Mouse (Mus musculus) embryonic facial prominence, embryonic 14.5 days (tissue): Measurements from ENCODE around the gene Gjb5. TPM values are rescaled to one million over a fixed set of nuclear protein-coding genes. Genes with fewer than 3 reads are reported as not detected.

Experiments
- ATAC-seq: fragments of 200-750 bp; cut with Nextera tagmentation; 2 replicates; pipeline ENCODE4 v1.8.0; 2017; ENCODE audit warnings: low read depth, moderate number of reproducible peaks, moderate TSS enrichment
- DNase-seq: peaks from one replicate; pipeline ENCODE4 v3.0.0-alpha.2; 2015; ENCODE audit warnings: low spot score
- H3K27ac ChIP-seq: fragments of 300-500 bp; sonication (generic); replicated peaks from 2 replicates; pipeline ENCODE4 v1.5.1; 2014; ENCODE audit warnings: low read depth, mild to moderate bottlenecking, low read length, moderate library complexity
- H3K27me3 ChIP-seq: fragments of 300-500 bp; sonication (generic); replicated peaks from 2 replicates; pipeline ENCODE4 v1.6.1; 2014; ENCODE audit warnings: low read length; ENCODE audit not compliant: control insufficient read depth, insufficient read depth
- H3K36me3 ChIP-seq: fragments of 300-500 bp; sonication (generic); 2 replicates; pipeline ENCODE4 v1.6.1; 2014; ENCODE audit warnings: low read length, mixed read lengths; ENCODE audit not compliant: control insufficient read depth, insufficient read depth
- H3K4me1 ChIP-seq: fragments of 300-500 bp; sonication (generic); 2 replicates; pipeline ENCODE4 v1.6.1; 2014; ENCODE audit warnings: antibody characterized with exemption, low read length; ENCODE audit not compliant: control insufficient read depth, insufficient read depth
- H3K4me2 ChIP-seq: fragments of 300-500 bp; sonication (generic); 2 replicates; pipeline ENCODE4 v1.6.1; 2014; ENCODE audit warnings: low read depth, mild to moderate bottlenecking, low read length, moderate library complexity, mixed read lengths
- H3K4me3 ChIP-seq: fragments of 300-500 bp; sonication (generic); 2 replicates; pipeline ENCODE4 v1.5.1; 2014; ENCODE audit warnings: low read depth, mild to moderate bottlenecking, low read length
- H3K9ac ChIP-seq: fragments of 300-500 bp; sonication (generic); 2 replicates; pipeline ENCODE4 v1.6.1; 2014; ENCODE audit warnings: low read depth, mild to moderate bottlenecking, low read length, moderate library complexity, mixed read lengths
- H3K9me3 ChIP-seq: fragments of 300-500 bp; sonication (generic); 2 replicates; pipeline ENCODE4 v1.6.1; 2016; ENCODE audit warnings: low read length; ENCODE audit not compliant: control insufficient read depth
- WGBS: fragments of 180-500 bp; shearing (Covaris S2); extraction: QIAGEN DNeasy Blood & Tissue Kit; methylation state at CpG from one replicate; pipeline ENCODE4 v1.1.7; 2014; 5-methylcytosine and 5-hydroxymethylcytosine counted together
- polyA plus RNA-seq: library from polyadenylated mRNA; unstranded; fragments of >200 nt; fragmentation: Nextera tagmentation; extraction: Ambion mirVana; gene quantifications from 2 replicates; pipeline ENCODE4 v1.2.1, GENCODE M21; 2014

The Gjb5 gene
- polyA plus RNA-seq, 1 experiment from 2014 or later = 1.1 TPM

- no peak overlapping the region for H3K4me3 ChIP-seq
- H3K4me2 ChIP-seq = no peak overlapping the region
- no peak overlapping the region for H3K27ac ChIP-seq
- no peak for ATAC-seq
- no peaks in the 10 kb centered on the region for H3K4me1 ChIP-seq
- H3K9me3 ChIP-seq = no peaks in the 10 kb centered on the region
- 79% methylated on average over 3 of the region's 3 CpGs for WGBS
- H3K27me3 ChIP-seq = no peaks in the 10 kb centered on the region
- DNase-seq = no peak
- H3K36me3 ChIP-seq = no peaks in the 10 kb centered on the region
- H3K9ac ChIP-seq = no peak overlapping the region
Measured at GRCm38 (mm10) chr4:127362520-127362919, 4.5 kb upstream of the Gjb5 start.

- Histone ChIP-seq H3K27me3 (no peaks in the 10 kb centered on the region), H3K4me1 (no peaks in the 10 kb centered on the region), H3K4me2 (no peak overlapping the region), H3K9me3 (no peaks in the 10 kb centered on the region), H3K27ac (no peak overlapping the region), H3K9ac (no peak overlapping the region), H3K4me3 (no peak overlapping the region), H3K36me3 (no peaks in the 10 kb centered on the region)
- 63% methylated on average over 15 of the region's 15 CpGs for WGBS
- no peak for ATAC-seq
- DNase-seq = no peak
Measured at GRCm38 (mm10) chr4:127354506-127355485, 3.2 kb downstream of the Gjb5 start.

GRCm38 (mm10) chr4:127353951-127354438 is 4.0 kb downstream of the Gjb5 start, which contains the start of gene Gjb4:
Gjb4 (minus strand) TSS chr4:127354081.
- no peaks in the 10 kb centered on the region for H3K27me3 ChIP-seq
- H3K4me1 ChIP-seq = no peaks in the 10 kb centered on the region
- H3K4me2 ChIP-seq = no peak within 1 kb of the TSS
- H3K4me3 ChIP-seq = no peak within 1 kb of the TSS
- no peaks in the 10 kb centered on the region for H3K9me3 ChIP-seq
- H3K9ac ChIP-seq = no peak within 1 kb of the TSS
- ATAC-seq (no peak), DNase-seq (no peak)
- WGBS = 44% methylated on average over 8 of the region's 8 CpGs
- H3K36me3 ChIP-seq = no peaks in the 10 kb centered on the region
- no peak within 1 kb of the TSS for H3K27ac ChIP-seq

GRCm38 (mm10) chr4:127352594-127352993 is 5.4 kb downstream of the Gjb5 start:
- no peaks in the 10 kb centered on the region for H3K36me3 ChIP-seq
- DNase-seq = peak; percentile 51
- H3K9ac ChIP-seq = no peak overlapping the region
- H3K27me3 ChIP-seq = no peaks in the 10 kb centered on the region
- 21% methylated on average over 1 of the region's 1 CpGs for WGBS
- H3K4me3 ChIP-seq = no peak overlapping the region
- no peak overlapping the region for H3K27ac ChIP-seq
- no peak for ATAC-seq
- no peak overlapping the region for H3K4me2 ChIP-seq
- no peaks in the 10 kb centered on the region for H3K9me3 ChIP-seq
- no peaks in the 10 kb centered on the region for H3K4me1 ChIP-seq

GRCm38 (mm10) chr4:127349560-127350300 is 8.3 kb downstream of the Gjb5 start:
- H3K4me1 ChIP-seq = no peaks in the 10 kb centered on the region
- no peak for ATAC-seq

GRCm38 (mm10) chr4:127345000-127345399 is 13.0 kb downstream of the Gjb5 start:
- ATAC-seq (no peak), DNase-seq (no peak)
- WGBS = 89% methylated on average over 5 of the region's 5 CpGs

More at GRCm38 (mm10) chr4:127349560-127350300, 8.3 kb downstream of the Gjb5 start:
- WGBS = 57% methylated on average over 4 of the region's 4 CpGs
- DNase-seq = no peak
- Histone ChIP-seq H3K9ac (no peak overlapping the region), H3K36me3 (no peaks in the 10 kb centered on the region), H3K4me3 (no peak overlapping the region), H3K27me3 (no peaks in the 10 kb centered on the region), H3K9me3 (no peaks in the 10 kb centered on the region), H3K27ac (no peak overlapping the region), H3K4me2 (no peak overlapping the region)

GRCm38 (mm10) chr4:127341372-127341771 is 16.6 kb downstream of the Gjb5 start:
- Histone ChIP-seq H3K27ac (no peak overlapping the region), H3K27me3 (no peaks in the 10 kb centered on the region), H3K36me3 (no peaks in the 10 kb centered on the region), H3K4me2 (no peak overlapping the region), H3K9me3 (no peaks in the 10 kb centered on the region), H3K9ac (no peak overlapping the region), H3K4me3 (no peak overlapping the region), H3K4me1 (no peaks in the 10 kb centered on the region)
- no peak for ATAC-seq
- WGBS = 44% methylated on average over 6 of the region's 6 CpGs
- DNase-seq = no peak

More at GRCm38 (mm10) chr4:127345000-127345399, 13.0 kb downstream of the Gjb5 start:
- Histone ChIP-seq H3K4me2 (no peak overlapping the region), H3K27ac (no peak overlapping the region), H3K27me3 (no peaks in the 10 kb centered on the region), H3K9me3 (no peaks in the 10 kb centered on the region), H3K4me3 (no peak overlapping the region), H3K4me1 (no peaks in the 10 kb centered on the region), H3K9ac (no peak overlapping the region), H3K36me3 (no peaks in the 10 kb centered on the region)

- Histone ChIP-seq H3K36me3 (no peaks in the 10 kb centered on the region), H3K4me3 (no peak overlapping the region), H3K9ac (no peak overlapping the region), H3K27ac (no peak overlapping the region), H3K27me3 (peaks cover 3% of the 10 kb centered on the region), H3K4me1 (no peaks in the 10 kb centered on the region), H3K9me3 (no peaks in the 10 kb centered on the region), H3K4me2 (no peak overlapping the region)
- no peak for DNase-seq
- 85% methylated on average over 5 of the region's 5 CpGs for WGBS
- ATAC-seq = no peak
Measured at GRCm38 (mm10) chr4:127337668-127338067, 20.3 kb downstream of the Gjb5 start.
